Mouse (Mus musculus): ENCODE data around the gene Wdtc1. TPM values are rescaled to one million over a fixed set of nuclear protein-coding genes. Genes with fewer than 3 reads are reported as not detected.

Gene Wdtc1
- total and polyA plus RNA-seq, 3 experiments = 61.8 to 96.1 (median 73.6) TPM

DNA sequence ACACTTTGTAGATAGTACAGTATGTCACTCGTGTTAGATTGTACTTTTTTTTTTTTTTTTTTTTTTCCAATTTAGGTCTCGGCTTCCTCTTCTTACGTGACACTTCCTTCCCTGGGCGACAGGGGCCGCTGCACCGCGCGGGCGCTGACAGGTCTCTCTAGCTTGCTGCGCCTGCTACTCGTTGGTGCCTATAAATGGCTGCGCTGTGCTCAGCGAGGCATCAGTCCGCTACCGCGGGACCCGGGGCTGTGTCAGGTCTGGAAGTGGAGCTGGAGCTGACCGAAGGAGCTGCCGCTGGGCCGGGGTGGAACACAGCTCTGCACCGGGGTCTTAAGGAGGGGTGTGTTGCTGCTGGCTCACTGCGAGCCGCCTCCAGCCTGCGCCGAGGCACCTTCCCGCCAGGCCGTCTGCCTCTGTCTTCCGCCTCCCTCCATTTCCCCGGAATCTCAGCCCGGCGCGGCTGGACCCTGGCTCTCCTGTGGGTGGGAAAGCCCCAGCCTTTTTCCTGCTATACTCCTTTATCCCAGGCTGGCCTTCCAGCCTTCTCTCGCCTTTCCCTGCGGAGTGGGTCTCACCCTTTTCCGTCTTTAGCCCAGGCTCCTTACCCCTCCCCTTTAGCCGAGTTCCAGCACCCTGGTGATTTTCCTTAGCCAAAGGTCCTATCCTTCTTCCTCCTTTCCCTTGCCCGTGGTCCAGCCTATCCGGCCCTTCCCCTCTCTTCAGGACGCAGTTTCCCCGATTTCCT, 16.4 kb upstream of the Wdtc1 start, which contains the start of gene Slc9a1:
Gene Slc9a1 (plus strand): TSS at position 154 of the 745 bp plus-strand sequence.
- TF ChIP-seq POLR2A (IDR thresholded peaks at IDR 0.05; ENCODE audit: insufficient read depth, low read depth, low read length) (peak; percentile 100), EP300 (IDR thresholded peaks at IDR 0.05; ENCODE audit: insufficient read depth, low read depth, low read length) (peak; percentile 93), CTCF (IDR thresholded peaks at IDR 0.05) (no peak; the same call in 1 of the 2 replicates)
- H3K27ac ChIP-seq = peak within 1 kb of the TSS; percentile 97
- intact Hi-C loops (cut with DNase I) = loop anchor here (2.0 kb wide), 1 partner anchor 49 kb away; no protein-coding TSS in a partner anchor
- H3K4me1 ChIP-seq (ENCODE audit: control insufficient read depth, insufficient read depth, low read length) = peaks cover 13% of the 10 kb centered on the region
- under 1% methylated on average over 36 of the region's 40 CpGs for WGBS
- peak; percentile 94 to 96 for DNase-seq
- H3K36me3 ChIP-seq (ENCODE audit: control insufficient read depth, insufficient read depth, low read length) = 0 out of 2 replicates have a peak, but pooled peaks cover 3% of the 10 kb centered on the region
- H3K27me3 ChIP-seq (ENCODE audit: control insufficient read depth, insufficient read depth, low read length) = no peaks in the 10 kb centered on the region
- H3K79me2 ChIP-seq (replicated peaks; ENCODE audit: control insufficient read depth, insufficient read depth, low read length) = peaks cover 4% of the 10 kb centered on the region; the same call in 1 of the 2 replicates
- H3K9ac ChIP-seq (ENCODE audit: low read depth, low read length) = peak within 1 kb of the TSS; percentile 91
- peak within 1 kb of the TSS; percentile 95 for H3K4me3 ChIP-seq

DNA sequence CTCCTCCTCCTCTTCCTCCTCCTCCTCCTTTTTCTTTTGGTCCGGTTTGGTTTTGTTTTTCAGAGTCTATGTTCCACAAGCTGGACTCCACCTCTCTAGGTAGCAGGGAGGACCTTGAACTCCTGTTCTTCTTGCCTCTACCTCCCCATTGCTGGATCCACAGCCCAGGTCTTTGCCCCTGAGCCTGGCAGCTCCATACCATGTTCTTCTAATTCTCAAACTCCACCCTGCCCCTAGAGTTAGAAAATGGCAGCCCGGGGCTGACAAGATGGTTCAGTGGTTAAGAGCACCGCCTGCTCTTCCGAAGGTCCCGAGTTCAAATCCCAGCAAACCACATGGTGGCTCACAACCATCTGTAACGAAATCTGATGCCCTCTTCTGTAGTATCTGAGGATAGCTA, 1.4 kb upstream of the Wdtc1 start:
- no peaks in the 10 kb centered on the region for H3K27me3 ChIP-seq (ENCODE audit: control insufficient read depth, insufficient read depth, low read length)
- intact Hi-C loops (cut with DNase I) = no loop called here
- H3K9ac ChIP-seq (ENCODE audit: low read depth, low read length) = no peak overlapping the region
- H3K27ac ChIP-seq = no peak overlapping the region
- no peaks in the 10 kb centered on the region for H3K4me1 ChIP-seq (ENCODE audit: control insufficient read depth, insufficient read depth, low read length)
- no peaks in the 10 kb centered on the region for H3K79me2 ChIP-seq (replicated peaks; ENCODE audit: control insufficient read depth, insufficient read depth, low read length)
- DNase-seq = no peak
- 90% methylated on average over 6 of the region's 6 CpGs for WGBS
- TF ChIP-seq POLR2A (IDR thresholded peaks at IDR 0.05; ENCODE audit: insufficient read depth, low read depth, low read length) = no peak
- no peak for TF ChIP-seq CTCF (IDR thresholded peaks at IDR 0.05)
- TF ChIP-seq EP300 (IDR thresholded peaks at IDR 0.05; ENCODE audit: insufficient read depth, low read depth, low read length) = no peak
- H3K36me3 ChIP-seq (ENCODE audit: control insufficient read depth, insufficient read depth, low read length) = no peaks in the 10 kb centered on the region
- H3K4me3 ChIP-seq = no peak overlapping the region

DNA sequence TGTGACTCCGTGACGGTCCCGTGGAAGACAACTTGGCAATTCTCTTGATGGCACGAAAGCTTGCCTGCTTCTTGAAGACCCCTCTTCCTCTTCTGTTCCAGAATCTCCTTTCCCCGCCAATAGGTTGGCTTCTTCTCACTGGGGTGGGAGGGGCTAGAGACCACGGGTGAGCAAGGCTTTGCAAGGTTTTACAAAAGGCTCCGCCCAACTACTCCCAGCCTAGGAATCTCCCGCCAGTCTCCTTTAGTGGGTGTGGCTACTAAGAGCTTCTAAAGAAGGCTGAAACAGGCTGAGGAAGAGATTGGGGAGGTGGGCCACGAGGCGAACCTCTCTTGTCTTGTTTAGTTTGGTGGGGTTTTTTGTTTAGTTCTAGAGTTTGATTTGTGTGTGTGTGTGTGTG, 484 bp downstream of the Wdtc1 start:
- Histone ChIP-seq H3K9ac (ENCODE audit: low read depth, low read length) (no peak overlapping the region), H3K36me3 (ENCODE audit: control insufficient read depth, insufficient read depth, low read length) (no peaks in the 10 kb centered on the region), H3K79me2 (replicated peaks; ENCODE audit: control insufficient read depth, insufficient read depth, low read length) (no peaks in the 10 kb centered on the region), H3K27ac (no peak overlapping the region), H3K27me3 (ENCODE audit: control insufficient read depth, insufficient read depth, low read length) (no peaks in the 10 kb centered on the region), H3K4me3 (no peak overlapping the region), H3K4me1 (ENCODE audit: control insufficient read depth, insufficient read depth, low read length) (no peaks in the 10 kb centered on the region)
- no peak for DNase-seq
- 70% methylated on average over 10 of the region's 10 CpGs for WGBS
- TF ChIP-seq POLR2A (IDR thresholded peaks at IDR 0.05; ENCODE audit: insufficient read depth, low read depth, low read length) = no peak
- intact Hi-C loops (cut with DNase I) = no loop called here

DNA sequence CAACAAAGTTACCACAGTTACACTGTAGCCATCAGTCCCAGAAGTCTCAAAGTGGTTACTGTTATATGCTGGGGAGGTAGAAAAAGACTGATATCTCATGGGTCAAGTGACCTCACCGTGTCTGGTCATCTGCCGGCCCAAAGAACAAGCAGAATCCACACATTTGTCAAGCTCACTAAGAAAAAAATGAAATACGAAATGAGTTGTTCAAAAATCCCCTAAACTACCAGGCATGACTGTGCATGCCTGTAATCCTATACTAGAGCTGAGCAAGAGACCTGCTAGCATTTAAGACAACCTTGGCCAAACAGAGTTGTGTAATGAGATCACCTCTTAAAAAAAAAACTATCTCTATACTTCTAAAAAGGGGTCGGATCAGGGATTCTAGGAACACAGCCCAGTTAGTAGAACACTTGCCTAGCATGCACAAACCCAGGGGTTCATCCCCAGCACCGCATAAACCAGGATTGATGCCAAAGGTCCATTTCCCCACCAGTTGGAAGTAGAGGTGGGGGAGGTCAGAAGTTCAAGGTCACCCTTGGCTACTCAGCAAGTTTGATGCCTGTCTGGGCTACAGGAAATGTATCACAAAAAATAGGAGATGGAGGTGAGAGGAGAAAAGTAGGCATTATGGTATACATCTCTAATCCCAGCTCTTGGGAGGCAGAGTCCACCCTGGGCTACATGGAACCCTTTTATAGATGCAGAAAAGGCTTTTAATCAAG, 5.1 kb downstream of the Wdtc1 start:
- H3K79me2 ChIP-seq (replicated peaks; ENCODE audit: control insufficient read depth, insufficient read depth, low read length) = no peaks in the 10 kb centered on the region
- no peak overlapping the region for H3K9ac ChIP-seq (ENCODE audit: low read depth, low read length)
- 82% methylated on average over 5 of the region's 5 CpGs for WGBS
- no peaks in the 10 kb centered on the region for H3K27me3 ChIP-seq (ENCODE audit: control insufficient read depth, insufficient read depth, low read length)
- H3K4me3 ChIP-seq = no peak overlapping the region
- TF ChIP-seq CTCF (IDR thresholded peaks at IDR 0.05) (no peak), POLR2A (IDR thresholded peaks at IDR 0.05; ENCODE audit: insufficient read depth, low read depth, low read length) (no peak), EP300 (IDR thresholded peaks at IDR 0.05; ENCODE audit: insufficient read depth, low read depth, low read length) (no peak)
- no peak for DNase-seq
- H3K36me3 ChIP-seq (ENCODE audit: control insufficient read depth, insufficient read depth, low read length) = no peaks in the 10 kb centered on the region
- no peak overlapping the region for H3K27ac ChIP-seq
- H3K4me1 ChIP-seq (ENCODE audit: control insufficient read depth, insufficient read depth, low read length) = no peaks in the 10 kb centered on the region
- intact Hi-C loops (cut with DNase I) = no loop called here

DNA sequence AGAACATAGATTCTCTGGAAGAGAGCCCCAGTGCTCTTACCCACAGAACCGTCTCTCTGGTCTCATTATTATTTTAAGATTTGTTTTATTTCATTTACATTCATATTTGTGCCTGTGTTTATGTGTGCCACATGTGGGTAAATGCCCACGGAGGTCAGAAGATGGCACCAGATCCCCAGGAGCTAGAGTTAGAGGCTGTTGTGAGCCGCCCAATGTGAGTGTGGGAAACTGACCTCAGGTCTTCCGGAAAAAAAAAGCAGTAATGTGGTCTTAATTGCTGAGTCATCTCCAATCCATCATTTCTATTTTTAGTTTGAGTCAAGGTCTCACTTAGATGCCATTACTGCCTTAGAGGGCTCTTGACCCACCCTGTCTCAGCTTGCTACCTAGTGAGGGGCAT, 5.7 kb downstream of the Wdtc1 start:
- Histone ChIP-seq H3K9ac (ENCODE audit: low read depth, low read length) (no peak overlapping the region), H3K27me3 (ENCODE audit: control insufficient read depth, insufficient read depth, low read length) (no peaks in the 10 kb centered on the region), H3K27ac (no peak overlapping the region), H3K36me3 (ENCODE audit: control insufficient read depth, insufficient read depth, low read length) (no peaks in the 10 kb centered on the region), H3K79me2 (replicated peaks; ENCODE audit: control insufficient read depth, insufficient read depth, low read length) (no peaks in the 10 kb centered on the region), H3K4me1 (ENCODE audit: control insufficient read depth, insufficient read depth, low read length) (no peaks in the 10 kb centered on the region), H3K4me3 (no peak overlapping the region)
- intact Hi-C loops (cut with DNase I) = no loop called here
- TF ChIP-seq EP300 (IDR thresholded peaks at IDR 0.05; ENCODE audit: insufficient read depth, low read depth, low read length) = no peak
- peak; percentile 46 for TF ChIP-seq CTCF (IDR thresholded peaks at IDR 0.05)
- WGBS = 60% methylated on average over 4 of the region's 4 CpGs
- no peak for DNase-seq

DNA sequence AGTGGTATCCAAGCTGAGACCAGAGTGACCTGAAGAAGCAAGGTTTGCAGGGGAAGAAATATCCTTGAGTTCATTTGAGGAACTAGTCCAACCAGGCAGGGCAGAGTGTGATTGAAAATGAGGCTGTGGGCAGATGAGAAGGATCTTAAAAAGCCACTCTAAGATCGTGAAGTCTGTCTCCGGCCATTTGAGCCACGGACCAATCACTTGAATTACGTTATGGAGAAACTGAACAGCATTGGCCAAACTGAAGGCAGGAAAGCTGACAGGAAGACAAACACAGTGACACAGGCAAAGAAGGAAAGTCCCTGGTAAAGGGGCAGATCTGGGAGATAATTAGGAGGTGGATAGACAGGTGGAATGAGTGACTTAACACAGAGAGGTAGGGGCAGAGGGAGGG, 6.7 kb downstream of the Wdtc1 start:
- Histone ChIP-seq H3K79me2 (replicated peaks; ENCODE audit: control insufficient read depth, insufficient read depth, low read length) (no peaks in the 10 kb centered on the region), H3K36me3 (ENCODE audit: control insufficient read depth, insufficient read depth, low read length) (no peaks in the 10 kb centered on the region), H3K4me3 (no peak overlapping the region), H3K27ac (no peak overlapping the region), H3K27me3 (ENCODE audit: control insufficient read depth, insufficient read depth, low read length) (no peaks in the 10 kb centered on the region), H3K4me1 (ENCODE audit: control insufficient read depth, insufficient read depth, low read length) (no peaks in the 10 kb centered on the region), H3K9ac (ENCODE audit: low read depth, low read length) (no peak overlapping the region)
- DNase-seq = no peak
- no peak for TF ChIP-seq EP300 (IDR thresholded peaks at IDR 0.05; ENCODE audit: insufficient read depth, low read depth, low read length)
- TF ChIP-seq CTCF (IDR thresholded peaks at IDR 0.05) = no peak
- no peak for TF ChIP-seq POLR2A (IDR thresholded peaks at IDR 0.05; ENCODE audit: insufficient read depth, low read depth, low read length)
- WGBS = 46% methylated on average over 4 of the region's 4 CpGs
- intact Hi-C loops (cut with DNase I) = no loop called here

All from heart, adult 2 months (tissue).